Mouse (Mus musculus) MN1 (cell line): Measurements from ENCODE around the gene Ehd2.

Experiments used
- DNase-seq: peaks from one replicate; pipeline ENCODE4 v3.0.0-alpha.2; 2016; ENCODE audit warnings: low spot score

The Ehd2 gene

DNA sequence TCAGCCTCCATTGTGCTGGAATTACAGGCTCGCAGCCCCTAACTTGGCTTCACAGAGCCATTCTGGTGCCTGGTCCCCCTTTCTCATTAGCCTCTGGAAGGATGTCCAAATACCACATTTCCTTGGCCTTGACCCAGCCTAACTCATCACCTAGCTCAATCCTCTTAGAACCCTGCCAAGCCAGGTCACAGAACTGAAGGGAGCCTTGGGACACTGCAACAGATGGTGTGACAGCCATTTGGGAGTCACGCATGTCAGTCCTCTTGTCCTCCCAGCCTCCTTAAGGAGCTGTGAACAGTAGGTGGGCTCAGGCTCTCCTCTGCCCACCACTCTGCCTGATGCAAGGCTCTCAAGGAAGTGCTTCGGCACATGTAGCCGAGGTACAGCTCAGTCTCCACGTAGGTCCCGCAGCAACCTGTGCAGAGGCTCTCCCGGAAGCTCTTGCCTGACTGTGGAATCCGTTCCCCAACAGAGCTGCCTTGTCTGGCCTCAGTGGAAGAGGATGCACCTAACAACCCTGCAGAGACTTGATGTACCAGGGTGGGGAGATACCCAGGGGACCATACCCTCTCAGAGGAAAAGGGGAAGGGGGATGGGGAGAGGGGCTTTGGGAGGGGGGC lies 59.3 kb downstream of the Ehd2 start:
- no peak for DNase-seq

DNA sequence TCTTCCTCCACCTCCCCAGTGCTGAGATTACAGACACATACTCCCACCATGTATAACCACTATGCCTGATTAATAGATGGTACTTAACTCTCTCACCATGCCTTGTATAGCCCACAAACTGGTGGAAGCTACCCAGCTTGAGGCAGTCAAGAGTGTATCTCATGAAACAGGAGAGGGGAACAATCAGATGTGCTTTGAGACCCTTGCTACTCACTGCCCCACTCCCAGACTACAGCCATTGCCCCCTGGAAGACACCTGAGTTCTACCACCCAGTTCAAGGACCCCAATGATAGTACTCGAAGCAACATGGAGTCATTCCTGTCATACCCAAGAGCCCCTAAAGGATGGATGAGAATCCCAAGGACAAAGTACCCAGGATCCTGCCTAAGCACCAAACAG lies 60.8 kb downstream of the Ehd2 start:
- DNase-seq, result no peak

DNA sequence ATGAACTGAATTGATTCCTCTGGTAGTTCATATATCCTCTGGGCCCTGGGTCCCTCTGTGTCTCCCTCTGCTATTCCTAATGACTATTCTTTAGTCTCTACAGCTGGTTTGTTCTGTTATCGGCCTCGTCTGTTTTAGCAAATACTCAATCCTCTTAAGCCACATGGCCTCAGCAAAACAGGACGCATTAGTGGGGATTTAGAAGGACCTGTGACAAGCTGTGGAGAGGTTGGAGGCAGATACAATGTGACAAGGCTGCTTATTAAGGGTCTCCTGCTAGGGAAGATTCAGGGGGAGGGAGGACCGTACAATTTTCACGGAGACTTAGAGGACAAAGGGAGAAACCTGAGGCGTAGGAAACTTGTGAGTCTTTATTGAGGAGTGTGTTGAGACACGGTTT lies 61.5 kb downstream of the Ehd2 start:
- no peak for DNase-seq

DNA sequence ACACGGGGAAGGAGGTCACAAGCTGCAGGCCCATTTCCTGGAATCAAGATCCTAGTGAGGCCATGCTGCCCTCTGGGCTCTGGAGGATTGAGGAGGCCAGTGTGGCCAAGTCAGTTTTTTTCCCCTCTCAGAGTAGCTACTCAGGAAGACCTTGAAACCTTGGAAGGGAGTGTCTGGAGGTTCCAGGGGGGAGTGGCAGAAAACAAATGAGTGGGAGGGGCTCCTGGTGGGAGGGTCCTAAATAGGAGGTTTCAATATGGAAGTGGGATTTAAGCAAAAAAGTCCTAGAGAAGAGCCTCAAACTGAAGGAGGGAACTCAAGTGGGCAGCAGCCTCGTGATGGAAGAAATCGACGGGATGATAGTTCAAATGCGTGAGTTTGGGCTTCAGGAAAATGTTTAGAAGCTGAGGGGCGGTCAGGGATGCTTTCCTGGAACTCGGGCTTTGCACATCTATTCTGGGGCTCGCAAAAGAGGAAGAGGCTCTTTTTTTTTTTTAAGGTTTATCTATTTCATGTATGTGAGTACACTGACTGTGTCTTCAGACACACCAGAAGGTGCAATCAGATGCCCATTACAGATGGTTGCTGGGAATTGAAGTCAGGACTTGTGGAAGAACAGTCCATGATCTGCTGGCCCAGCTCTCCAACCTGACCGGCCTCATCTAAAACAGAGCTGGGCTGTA lies 65.9 kb downstream of the Ehd2 start:
- DNase-seq, result no peak
